Mouse (Mus musculus) lung, postnatal 0 days (tissue): ENCODE measurements at regions not wholly inside any gene's neighbourhood (a gene's known extent, or its start where the extent isn't known, plus 50 kb on each side); places are given as distances from the start of the nearest gene placed in this dataset.

Experiments used
- CTCF ChIP-seq: IDR thresholded peaks from 2 replicates; pipeline ENCODE4 v1.5.1; 2016; ENCODE audit warnings: antibody characterized with exemption, mild to moderate bottlenecking
- EP300 ChIP-seq: IDR thresholded peaks from 2 replicates; pipeline ENCODE4 v1.6.1; 2016; ENCODE audit warnings: antibody characterized with exemption, mild to moderate bottlenecking, control low read depth

- no peak for TF ChIP-seq CTCF
- TF ChIP-seq EP300: no peak
These were observed 138.9 kb downstream of the Mreg start for GRCm38 (mm10) chr1:72073245-72073644.
